Comparison of ENCODE assay signal across 24 mouse cellular contexts in genomic region chr4:40183781-40184180, GRCm38 (mm10).
"Had no signal": no experiment of that assay in that cellular context is flagged by ENCODE, and none has a peak within 500 bp of the region (broad histone marks: within the 10 kb centered on the region; RNA-seq: fewer than 3 reads in every experiment).

No protein-coding gene starts in this region.

- H3K4me1 ChIP-seq: lung, embryonic 15.5 days; midbrain, embryonic 10.5 days; midbrain, embryonic 12.5 days; neural tube, embryonic 13.5 days; neural tube, embryonic 15.5 days; stomach, embryonic 15.5 days had no signal

- DNase-seq: liver, postnatal 0 days; lung, adult 2 months; lung, postnatal 14 days; lung, postnatal 36 days; midbrain, embryonic 14.5 days; retina, postnatal 1 day; right cerebral cortex, adult 18-20 months; right cerebral cortex, postnatal 25 days; right cerebral cortex, postnatal 4 days; thymus, adult 2 months; thymus, postnatal 25 days; thymus, postnatal 4 days had no signal

- H3K27ac ChIP-seq: lung, embryonic 15.5 days; macrophage; midbrain, embryonic 10.5 days; midbrain, embryonic 12.5 days; neural tube, embryonic 13.5 days; neural tube, embryonic 15.5 days; stomach, embryonic 15.5 days; stomach, postnatal 0 days had no signal

- H3K4me3 ChIP-seq: lung, embryonic 15.5 days; megakaryocyte, embryonic 14.5 days; midbrain, embryonic 10.5 days; midbrain, embryonic 12.5 days; myocyte; neural tube, embryonic 13.5 days; neural tube, embryonic 15.5 days; stomach, embryonic 15.5 days had no signal

- ATAC-seq: liver, postnatal 0 days; lung, postnatal 0 days; midbrain, embryonic 16.5 days had no signal

- H3K27me3 ChIP-seq: lung, embryonic 15.5 days; megakaryocyte, embryonic 14.5 days; midbrain, embryonic 12.5 days; neural tube, embryonic 13.5 days; neural tube, embryonic 15.5 days; stomach, embryonic 15.5 days had no signal
